30 mouse cellular contexts compared by ENCODE assay signal in the genomic region with DNA sequence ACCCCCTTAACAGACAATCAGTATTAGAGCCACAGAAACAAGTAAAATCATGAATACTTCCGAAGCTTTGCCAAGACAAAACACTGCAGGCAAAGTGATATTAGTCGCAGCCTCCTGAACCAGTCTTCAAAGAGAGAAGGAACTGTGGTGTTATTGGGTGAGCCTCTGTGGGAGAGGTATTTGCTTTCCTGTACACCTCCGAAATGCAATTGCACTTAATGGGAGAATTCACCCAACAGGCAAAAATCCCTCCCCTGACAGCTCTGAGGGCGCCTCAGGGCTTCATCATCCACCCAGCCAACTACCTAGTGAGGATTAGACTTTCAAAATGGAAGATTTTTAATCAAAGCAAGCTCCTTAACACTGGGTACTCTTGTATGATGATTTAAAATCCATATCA.
"Had no signal": no experiment of that assay in that cellular context is flagged by ENCODE, and none has a peak within 500 bp of the region (broad histone marks: within the 10 kb centered on the region; RNA-seq: fewer than 3 reads in every experiment).

No protein-coding gene starts in this region.

- H3K9ac ChIP-seq: limb, embryonic 12.5 days; limb, embryonic 13.5 days; limb, embryonic 15.5 days; liver, embryonic 12.5 days; liver, embryonic 13.5 days; liver, embryonic 14.5 days; liver, embryonic 15.5 days; liver, postnatal 0 days; lung, embryonic 14.5 days; lung, embryonic 15.5 days; midbrain, embryonic 12.5 days; midbrain, embryonic 15.5 days; neural tube, embryonic 12.5 days had no signal

- H3K9me3 ChIP-seq: limb, embryonic 10.5 days; limb, embryonic 12.5 days; limb, embryonic 13.5 days; limb, embryonic 15.5 days; liver, embryonic 12.5 days; liver, embryonic 13.5 days; liver, embryonic 15.5 days; lung, embryonic 15.5 days; megakaryocyte, embryonic 14.5 days; midbrain, embryonic 10.5 days; midbrain, embryonic 12.5 days; midbrain, embryonic 15.5 days; neural tube, embryonic 12.5 days had no signal

- H3K36me3 ChIP-seq: limb, embryonic 10.5 days; limb, embryonic 12.5 days; limb, embryonic 13.5 days; limb, embryonic 15.5 days; liver, embryonic 12.5 days; liver, embryonic 13.5 days; liver, embryonic 15.5 days; lung, embryonic 15.5 days; midbrain, embryonic 10.5 days; midbrain, embryonic 12.5 days; midbrain, embryonic 15.5 days; neural tube, embryonic 12.5 days had no signal

- H3K4me1 ChIP-seq: limb, embryonic 10.5 days; limb, embryonic 12.5 days; limb, embryonic 13.5 days; limb, embryonic 15.5 days; liver, embryonic 12.5 days; liver, embryonic 13.5 days; liver, embryonic 15.5 days; lung, embryonic 15.5 days; megakaryocyte, embryonic 14.5 days; midbrain, embryonic 10.5 days; midbrain, embryonic 12.5 days; midbrain, embryonic 15.5 days; neural tube, embryonic 12.5 days had no signal

- H3K27ac ChIP-seq: limb, embryonic 10.5 days; limb, embryonic 12.5 days; limb, embryonic 13.5 days; limb, embryonic 15.5 days; liver, embryonic 12.5 days; liver, embryonic 13.5 days; liver, embryonic 14.5 days; liver, embryonic 15.5 days; lung, embryonic 15.5 days; macrophage; midbrain, embryonic 10.5 days; midbrain, embryonic 12.5 days; midbrain, embryonic 15.5 days; neural tube, embryonic 12.5 days had no signal

- H3K4me3 ChIP-seq: limb, embryonic 10.5 days; limb, embryonic 12.5 days; limb, embryonic 13.5 days; limb, embryonic 15.5 days; liver, embryonic 12.5 days; liver, embryonic 13.5 days; liver, embryonic 15.5 days; lung, embryonic 15.5 days; megakaryocyte, embryonic 14.5 days; midbrain, embryonic 10.5 days; midbrain, embryonic 12.5 days; midbrain, embryonic 15.5 days; myocyte; neural tube, embryonic 12.5 days had no signal

- ATAC-seq: liver, embryonic 12.5 days; liver, postnatal 0 days; lung, postnatal 0 days; midbrain, embryonic 15.5 days; midbrain, embryonic 16.5 days had no signal

- DNase-seq: left cerebral cortex, postnatal 4 days; liver; liver, embryonic 13.5 days; liver, postnatal 0 days; lung, adult 18-20 months; lung, adult 2 months; lung, embryonic 14.5 days; lung, postnatal 10 days; lung, postnatal 14 days; lung, postnatal 36 days; lung, postnatal 4 days; midbrain, embryonic 14.5 days had no signal

- H3K4me2 ChIP-seq: limb, embryonic 12.5 days; limb, embryonic 13.5 days; limb, embryonic 15.5 days; liver, embryonic 11.5 days; liver, embryonic 12.5 days; liver, embryonic 13.5 days; liver, embryonic 15.5 days; lung, embryonic 14.5 days; lung, embryonic 15.5 days; midbrain, embryonic 12.5 days; midbrain, embryonic 15.5 days; neural tube, embryonic 12.5 days had no signal

- H3K27me3 ChIP-seq: limb, embryonic 12.5 days; limb, embryonic 13.5 days; limb, embryonic 15.5 days; liver, embryonic 12.5 days; liver, embryonic 13.5 days; liver, embryonic 15.5 days; lung, embryonic 15.5 days; megakaryocyte, embryonic 14.5 days; midbrain, embryonic 12.5 days; midbrain, embryonic 15.5 days; neural tube, embryonic 12.5 days had no signal
